ENCODE assay signal across 19 mouse cellular contexts in genomic region chr10:94566222-94566868, GRCm38 (mm10).
DNase-seq lines count a peak whose midpoint lies in the region; ATAC-seq and TF ChIP-seq lines count a peak whose summit lies in the region.
"Had no signal": no experiment of that assay in that cellular context is flagged by ENCODE, and none has a peak within 500 bp of the region (broad histone marks: within the 10 kb centered on the region; RNA-seq: fewer than 3 reads in every experiment).

No protein-coding gene starts in this region.

- no peak for TF ChIP-seq RAD21 in MEL (IDR thresholded peaks at IDR 0.05; ENCODE audit: low read depth, low read length)

- H3K9me3 ChIP-seq in kidney, embryonic 15.5 days (replicated peaks) = no peaks in the 10 kb centered on the region
- H3K9me3 ChIP-seq in MEL (replicated peaks; ENCODE audit: insufficient read depth, low read length) = no peaks in the 10 kb centered on the region
- no peaks in the 10 kb centered on the region for H3K9me3 ChIP-seq in heart, postnatal 0 days (replicated peaks; ENCODE audit: control insufficient read depth, low read length)
- H3K9me3 ChIP-seq: embryonic facial prominence, embryonic 12.5 days; neural tube, embryonic 13.5 days had no signal

- H3K27ac ChIP-seq in heart, adult 2 months = peak overlapping the region; percentile 67
- peak overlapping the region; percentile 51 for H3K27ac ChIP-seq in kidney, embryonic 15.5 days
- H3K27ac ChIP-seq in MEL (ENCODE audit: control insufficient read depth, low read depth, low read length) = peak overlapping the region; percentile 95
- peak overlapping the region; percentile 71 for H3K27ac ChIP-seq in heart, postnatal 0 days (ENCODE audit: low read depth)
- H3K27ac ChIP-seq: embryonic facial prominence, embryonic 12.5 days; hindbrain, postnatal 0 days; liver, embryonic 14.5 days; neural tube, embryonic 13.5 days had no signal

- H3K36me3 ChIP-seq in heart, adult 2 months (ENCODE audit: control insufficient read depth, insufficient read depth, low read length) = peaks cover 9% of the 10 kb centered on the region
- no peaks in the 10 kb centered on the region for H3K36me3 ChIP-seq in kidney, embryonic 15.5 days
- peaks cover 0 to 23% of the 10 kb centered on the region in 2 experiments; a peak in 2 of 4 replicates for H3K36me3 ChIP-seq in MEL (ENCODE audit: control insufficient read depth in 1 of 2, insufficient read depth in 2 of 2, low read length in 2 of 2)
- no peaks in the 10 kb centered on the region for H3K36me3 ChIP-seq in heart, postnatal 0 days (replicated peaks; ENCODE audit: control insufficient read depth, insufficient read depth, low read length)
- H3K36me3 ChIP-seq: embryonic facial prominence, embryonic 12.5 days; neural tube, embryonic 13.5 days had no signal

- H3K79me2 ChIP-seq in heart, adult 2 months (replicated peaks; ENCODE audit: control insufficient read depth, insufficient read depth, low read length) = peaks cover 7% of the 10 kb centered on the region
- no peaks in the 10 kb centered on the region for H3K79me2 ChIP-seq in MEL (ENCODE audit: control insufficient read depth, insufficient read depth, low read length, poor library complexity)

- TF ChIP-seq EP300 in heart, adult 2 months (IDR thresholded peaks at IDR 0.05; ENCODE audit: insufficient read depth, low read depth, low read length) = no peak
- peak; percentile 35 to 58; a peak in 3 of 4 replicates for TF ChIP-seq EP300 in MEL (IDR thresholded peaks at IDR 0.05; ENCODE audit: low read depth in 1 of 2, low read length in 2 of 2)
- no peak for TF ChIP-seq EP300 in heart, postnatal 0 days (IDR thresholded peaks at IDR 0.05; ENCODE audit: low read depth)

- H3K4me1 ChIP-seq in heart, adult 2 months (ENCODE audit: control insufficient read depth, insufficient read depth, low read length) = peaks cover 20% of the 10 kb centered on the region
- H3K4me1 ChIP-seq in kidney, embryonic 15.5 days = peaks cover 20% of the 10 kb centered on the region
- peaks cover 15 to 27% of the 10 kb centered on the region in 2 experiments for H3K4me1 ChIP-seq in MEL (ENCODE audit: control insufficient read depth in 1 of 2, insufficient read depth in 2 of 2, low read length in 2 of 2)
- peaks cover 13% of the 10 kb centered on the region; the same call in 1 of the 2 replicates for H3K4me1 ChIP-seq in heart, postnatal 0 days (ENCODE audit: control insufficient read depth, insufficient read depth)

- TF ChIP-seq CTCF in heart, adult 2 months (IDR thresholded peaks at IDR 0.05) = no peak
- no peak for TF ChIP-seq CTCF in MEL (IDR thresholded peaks at IDR 0.05 in 2 of 3, conservative IDR thresholded peaks at IDR 0.05 in 1 of 3; ENCODE audit: control insufficient read depth in 1 of 3, insufficient read depth in 1 of 3, low read depth in 2 of 3, low read length in 3 of 3, poor library complexity in 1 of 3, severe bottlenecking in 1 of 3)
- no peak for TF ChIP-seq CTCF in heart, postnatal 0 days (IDR thresholded peaks at IDR 0.05; ENCODE audit: low read depth)

- intact Hi-C loops in heart, adult 2 months (cut with DNase I) = no loop called here
- intact Hi-C loops in heart, postnatal 36 days (cut with DNase I) = no loop called here

- 77% methylated on average over 21 of the region's 21 CpGs for WGBS in heart, adult 2 months
- 41% methylated on average over 21 of the region's 21 CpGs for WGBS in kidney, embryonic 15.5 days
- WGBS in heart, postnatal 0 days = 71% methylated on average over 21 of the region's 21 CpGs

- ATAC-seq in kidney, embryonic 15.5 days (replicated peaks; ENCODE audit: low FRiP score) = no peak
- ATAC-seq in heart, postnatal 0 days (ENCODE audit: insufficient read depth, low read depth) = no peak
- ATAC-seq: hindbrain, postnatal 0 days had no signal

- no peak for DNase-seq in heart, adult 2 months
- no peak for DNase-seq in heart, postnatal 36 days
- no peak for DNase-seq in kidney, adult 8-10 months
- peak; percentile 86 for DNase-seq in MEL (ENCODE audit: low read depth, low spot score)
- DNase-seq in heart, postnatal 0 days (ENCODE audit: low spot score) = no peak
- DNase-seq in frontal cortex, postnatal 25 days (ENCODE audit: low spot score in 2 of 2) = no peak
- no peak for DNase-seq in urinary bladder, adult 2 months (ENCODE audit: low spot score)
- DNase-seq: cerebellum, postnatal 36 days; gastrocnemius, postnatal 36 days; kidney, adult 9 months; layer of hippocampus, adult 9-11 months; lung, postnatal 4 days; right cerebral cortex, postnatal 4 days; thymus, adult 18-20 months had no signal

- H3K9ac ChIP-seq in heart, adult 2 months (ENCODE audit: low read depth, low read length) = no peak overlapping the region
- no peak overlapping the region for H3K9ac ChIP-seq in kidney, embryonic 15.5 days
- peak overlapping the region; percentile 48 for H3K9ac ChIP-seq in MEL (ENCODE audit: control insufficient read depth, low read depth, low read length, poor library complexity, severe bottlenecking)
- no peak overlapping the region for H3K9ac ChIP-seq in heart, postnatal 0 days (replicated peaks; ENCODE audit: low read depth, low read length)
- H3K9ac ChIP-seq: embryonic facial prominence, embryonic 12.5 days; liver, embryonic 14.5 days; neural tube, embryonic 13.5 days had no signal

- TF ChIP-seq POLR2A in heart, adult 2 months (IDR thresholded peaks at IDR 0.05; ENCODE audit: insufficient read depth, low read depth, low read length) = no peak
- 0 out of 4 replicates have a peak, but pooled peaks of 1 of the 2 experiments have one; percentile 9 for TF ChIP-seq POLR2A in MEL (IDR thresholded peaks at IDR 0.05; ENCODE audit: control insufficient read depth in 1 of 2, insufficient read depth in 1 of 2, low read depth in 1 of 2, low read length in 2 of 2, poor library complexity in 1 of 2)

- H3K4me2 ChIP-seq in kidney, embryonic 15.5 days = no peak overlapping the region
- no peak overlapping the region for H3K4me2 ChIP-seq in heart, postnatal 0 days (ENCODE audit: low read depth, low read length)
- H3K4me2 ChIP-seq: embryonic facial prominence, embryonic 12.5 days; neural tube, embryonic 13.5 days had no signal

- no peak overlapping the region for H3K4me3 ChIP-seq in heart, adult 2 months
- no peak overlapping the region for H3K4me3 ChIP-seq in kidney, embryonic 15.5 days (replicated peaks)
- H3K4me3 ChIP-seq in MEL (ENCODE audit: control insufficient read depth in 1 of 2, insufficient read depth in 1 of 2, low read depth in 2 of 2, low read length in 2 of 2) = peak overlapping the region; percentile 23 to 30
- H3K4me3 ChIP-seq in heart, postnatal 0 days (ENCODE audit: low read depth, low read length) = no peak overlapping the region
- H3K4me3 ChIP-seq: embryonic facial prominence, embryonic 12.5 days; neural tube, embryonic 13.5 days had no signal

- no peaks in the 10 kb centered on the region for H3K27me3 ChIP-seq in heart, adult 2 months (ENCODE audit: control insufficient read depth, insufficient read depth, low read length)
- no peaks in the 10 kb centered on the region for H3K27me3 ChIP-seq in kidney, embryonic 15.5 days
- H3K27me3 ChIP-seq in MEL (ENCODE audit: control insufficient read depth in 1 of 2, insufficient read depth in 2 of 2, low read length in 2 of 2) = no peaks in the 10 kb centered on the region
- H3K27me3 ChIP-seq in heart, postnatal 0 days (ENCODE audit: control insufficient read depth, insufficient read depth, low read length) = no peaks in the 10 kb centered on the region
- H3K27me3 ChIP-seq: embryonic facial prominence, embryonic 12.5 days; neural tube, embryonic 13.5 days had no signal

TF ChIP-seq in MEL, 35 proteins besides CTCF, POLR2A, EP300 and RAD21:
- TF ChIP-seq MYC (IDR thresholded peaks at IDR 0.05; ENCODE audit: low read depth, low read length) (0 out of 2 replicates have a peak, but pooled peaks have one; percentile 51), USF1 (IDR thresholded peaks at IDR 0.05; ENCODE audit: low read depth, low read length) (peak; percentile 89), NRF1 (IDR thresholded peaks at IDR 0.05; ENCODE audit: insufficient read depth, low read depth, low read length, poor library complexity, severe bottlenecking) (no peak), TAL1 (IDR thresholded peaks at IDR 0.05; ENCODE audit: low read length) (no peak), ETS1 (IDR thresholded peaks at IDR 0.05; ENCODE audit: low read depth, low read length) (peak; percentile 77), POLR2AphosphoS2 (IDR thresholded peaks at IDR 0.05; ENCODE audit: low read length) (0 out of 2 replicates have a peak, but pooled peaks have one; percentile 7), ZNF384 (IDR thresholded peaks at IDR 0.05; ENCODE audit: low read depth, low read length) (no peak), USF2 (IDR thresholded peaks at IDR 0.05; ENCODE audit: borderline replicate concordance in 1 of 2, insufficient read depth in 1 of 2, low read depth in 1 of 2, low read length in 2 of 2) (peak; percentile 16 to 54; a peak in 2 of 4 replicates), NELFE (IDR thresholded peaks at IDR 0.05; ENCODE audit: low read depth, low read length) (no peak), SIN3A (IDR thresholded peaks at IDR 0.05; ENCODE audit: low read length) (no peak; the same call in 1 of the 2 replicates), GATA1 (IDR thresholded peaks at IDR 0.05; ENCODE audit: low read depth, low read length) (peak; percentile 58), HCFC1 (IDR thresholded peaks at IDR 0.05; ENCODE audit: low read depth, low read length) (peak; percentile 25; the same call in 1 of the 2 replicates), MYB (IDR thresholded peaks at IDR 0.05; ENCODE audit: low read depth, low read length) (no peak), TBP (IDR thresholded peaks at IDR 0.05; ENCODE audit: low read depth, low read length) (0 out of 2 replicates have a peak, but pooled peaks have one; percentile 16), MAFK (IDR thresholded peaks at IDR 0.05; ENCODE audit: borderline replicate concordance, low read depth, low read length) (no peak), TCF12 (IDR thresholded peaks at IDR 0.05; ENCODE audit: low read depth, low read length) (peak; percentile 47; the same call in 1 of the 2 replicates), MAX (IDR thresholded peaks at IDR 0.05; ENCODE audit: low read length) (peak; percentile 78), JUND (IDR thresholded peaks at IDR 0.05; ENCODE audit: low read depth, low read length) (no peak), BHLHE40 (IDR thresholded peaks at IDR 0.05; ENCODE audit: borderline replicate concordance, low read depth, low read length) (peak; percentile 51; the same call in 1 of the 2 replicates), MAZ (IDR thresholded peaks at IDR 0.05; ENCODE audit: low read depth, low read length) (no peak), MXI1 (IDR thresholded peaks at IDR 0.05; ENCODE audit: low read depth, low read length) (peak; percentile 71)

Comparison
In these comparisons a context has a peak if more than half of its experiments do, and no peak if none do; other contexts are left out.
1. H3K4me3 ChIP-seq: peak in MEL (2 of 2); none in heart, adult 2 months (single experiment), kidney, embryonic 15.5 days (single experiment) and heart, postnatal 0 days (single experiment).
2. Peak in every context shown above with its lines, with median percentiles within 50 percentile points of each other: H3K27ac ChIP-seq.